Mouse (Mus musculus) limb, embryonic 11.5 days (tissue): ENCODE results near the gene Ankrd40. TPM values are rescaled to one million over a fixed set of nuclear protein-coding genes. Genes with fewer than 3 reads are reported as not detected.

Experiments
- ATAC-seq: fragments of 200-750 bp; cut with Nextera tagmentation; 2 replicates; pipeline ENCODE4 v1.8.0; 2017; ENCODE audit warnings: low read depth; ENCODE audit not compliant: insufficient number of reproducible peaks, low FRiP score, low TSS enrichment
- DNase-seq: peaks from one replicate; pipeline ENCODE4 v3.0.0-alpha.2; 2015; ENCODE audit warnings: low spot score
- H3K27ac ChIP-seq: fragments of 300-500 bp; sonication (generic); replicated peaks from 2 replicates; pipeline ENCODE4 v1.5.1; 2014; ENCODE audit warnings: low read depth, mild to moderate bottlenecking, low read length
- H3K27me3 ChIP-seq: fragments of 300-500 bp; sonication (generic); 2 replicates; pipeline ENCODE4 v1.6.1; 2014; ENCODE audit warnings: mild to moderate bottlenecking, low read length, mixed read lengths; ENCODE audit not compliant: control insufficient read depth, insufficient read depth
- H3K36me3 ChIP-seq: fragments of 300-500 bp; sonication (generic); 2 replicates; pipeline ENCODE4 v1.6.1; 2014; ENCODE audit warnings: mild to moderate bottlenecking, low read length, moderate library complexity, mixed read lengths; ENCODE audit not compliant: control insufficient read depth, insufficient read depth
- H3K4me1 ChIP-seq: fragments of 300-500 bp; sonication (generic); 2 replicates; pipeline ENCODE4 v1.6.1; 2014; ENCODE audit warnings: low read length, mixed read lengths; ENCODE audit not compliant: control insufficient read depth, insufficient read depth
- H3K4me2 ChIP-seq: fragments of 300-500 bp; sonication (generic); 2 replicates; pipeline ENCODE4 v1.6.1; 2014; ENCODE audit warnings: low read depth, mild to moderate bottlenecking, moderate library complexity; ENCODE audit not compliant: severe bottlenecking
- H3K4me3 ChIP-seq: fragments of 300-500 bp; sonication (generic); 2 replicates; pipeline ENCODE4 v1.5.1; 2014; ENCODE audit warnings: low read depth, low read length
- H3K9ac ChIP-seq: fragments of 300-500 bp; sonication (generic); 2 replicates; pipeline ENCODE4 v1.6.1; 2014; ENCODE audit warnings: mild to moderate bottlenecking, low read length
- H3K9me3 ChIP-seq: fragments of 300-500 bp; sonication (generic); 2 replicates; pipeline ENCODE4 v1.6.1; 2016; ENCODE audit warnings: low read length; ENCODE audit not compliant: control insufficient read depth
- WGBS: fragments of 180-500 bp; shearing (Covaris S2); extraction: QIAGEN DNeasy Blood & Tissue Kit; methylation state at CpG from one replicate; pipeline ENCODE4 v1.1.7; 2014; 5-methylcytosine and 5-hydroxymethylcytosine counted together
- polyA plus RNA-seq: library from polyadenylated mRNA; unstranded; fragments of >200 nt; fragmentation: Nextera tagmentation; extraction: Ambion mirVana; gene quantifications from 2 replicates; pipeline ENCODE4 v1.2.1, GENCODE M21; 2014

Gene Ankrd40
- polyA plus RNA-seq, 1 experiment from 2014 or later, result 24.1 TPM

GRCm38 (mm10) chr11:94369981-94370380 is 42.2 kb downstream of the Ankrd40 start:
- H3K27ac ChIP-seq, result no peak overlapping the region
- no peaks in the 10 kb centered on the region for H3K36me3 ChIP-seq
- H3K9me3 ChIP-seq, result no peaks in the 10 kb centered on the region
- no peaks in the 10 kb centered on the region for H3K4me1 ChIP-seq
- no peak overlapping the region for H3K4me2 ChIP-seq
- no peak overlapping the region for H3K9ac ChIP-seq
- ATAC-seq, result no peak
- H3K4me3 ChIP-seq, result no peak overlapping the region
- no peak for DNase-seq
- no peaks in the 10 kb centered on the region for H3K27me3 ChIP-seq
- WGBS, result 74% methylated on average over 6 of the region's 6 CpGs

GRCm38 (mm10) chr11:94370809-94371208 is 43.0 kb downstream of the Ankrd40 start:
- Histone ChIP-seq H3K27me3 (no peaks in the 10 kb centered on the region), H3K36me3 (no peaks in the 10 kb centered on the region), H3K4me3 (no peak overlapping the region), H3K4me1 (no peaks in the 10 kb centered on the region), H3K9ac (no peak overlapping the region), H3K4me2 (no peak overlapping the region), H3K9me3 (no peaks in the 10 kb centered on the region), H3K27ac (no peak overlapping the region)
- DNase-seq, result no peak
- 16% methylated on average over 5 of the region's 5 CpGs for WGBS
- ATAC-seq, result no peak

GRCm38 (mm10) chr11:94374276-94374948 is 46.6 kb downstream of the Ankrd40 start:
- Histone ChIP-seq H3K4me2 (no peak overlapping the region), H3K27me3 (no peaks in the 10 kb centered on the region), H3K9me3 (no peaks in the 10 kb centered on the region), H3K4me3 (no peak overlapping the region), H3K27ac (no peak overlapping the region), H3K36me3 (no peaks in the 10 kb centered on the region), H3K4me1 (no peaks in the 10 kb centered on the region), H3K9ac (no peak overlapping the region)
- WGBS, result 87% methylated on average over 13 of the region's 13 CpGs
- ATAC-seq, result no peak
- no peak for DNase-seq

GRCm38 (mm10) chr11:94379061-94379460 is 51.3 kb downstream of the Ankrd40 start:
- DNase-seq (no peak), ATAC-seq (no peak)

GRCm38 (mm10) chr11:94379736-94380135 is 51.9 kb downstream of the Ankrd40 start:
- Histone ChIP-seq H3K4me2 (no peak overlapping the region), H3K4me1 (0 out of 2 replicates have a peak, but pooled peaks cover 3% of the 10 kb centered on the region), H3K36me3 (no peaks in the 10 kb centered on the region), H3K9me3 (no peaks in the 10 kb centered on the region), H3K27me3 (no peaks in the 10 kb centered on the region), H3K9ac (no peak overlapping the region), H3K27ac (no peak overlapping the region), H3K4me3 (no peak overlapping the region)
- WGBS, result 66% methylated on average over 8 of the region's 8 CpGs
- DNase-seq (no peak), ATAC-seq (no peak)

More at GRCm38 (mm10) chr11:94379061-94379460, 51.3 kb downstream of the Ankrd40 start:
- Histone ChIP-seq H3K9ac (no peak overlapping the region), H3K4me2 (no peak overlapping the region), H3K36me3 (no peaks in the 10 kb centered on the region), H3K27ac (no peak overlapping the region), H3K27me3 (no peaks in the 10 kb centered on the region), H3K4me1 (0 out of 2 replicates have a peak, but pooled peaks cover 3% of the 10 kb centered on the region), H3K9me3 (no peaks in the 10 kb centered on the region), H3K4me3 (no peak overlapping the region)
- 58% methylated on average over 2 of the region's 2 CpGs for WGBS

GRCm38 (mm10) chr11:94385977-94386771 is 58.4 kb downstream of the Ankrd40 start:
- peak; percentile 57; the same call in 1 of the 2 replicates for ATAC-seq
- H3K4me3 ChIP-seq, result no peak overlapping the region

GRCm38 (mm10) chr11:94387756-94388155 is 60.0 kb downstream of the Ankrd40 start:
- DNase-seq (no peak), ATAC-seq (no peak)
- no peaks in the 10 kb centered on the region for H3K9me3 ChIP-seq
- H3K27me3 ChIP-seq, result 0 out of 2 replicates have a peak, but pooled peaks cover 2% of the 10 kb centered on the region
- H3K9ac ChIP-seq, result no peak overlapping the region
- H3K27ac ChIP-seq, result no peak overlapping the region
- no peak overlapping the region for H3K4me2 ChIP-seq
- H3K4me3 ChIP-seq, result no peak overlapping the region
- no peaks in the 10 kb centered on the region for H3K36me3 ChIP-seq
- 61% methylated on average over 4 of the region's 4 CpGs for WGBS
- H3K4me1 ChIP-seq, result peaks cover 12% of the 10 kb centered on the region

More at GRCm38 (mm10) chr11:94385977-94386771, 58.4 kb downstream of the Ankrd40 start:
- Histone ChIP-seq H3K27ac (no peak overlapping the region), H3K9ac (no peak overlapping the region), H3K36me3 (no peaks in the 10 kb centered on the region), H3K9me3 (no peaks in the 10 kb centered on the region), H3K4me1 (peaks cover 11% of the 10 kb centered on the region), H3K4me2 (no peak overlapping the region), H3K27me3 (no peaks in the 10 kb centered on the region)
- DNase-seq, result peak; percentile 43
- WGBS, result 6% methylated on average over 12 of the region's 12 CpGs

GRCm38 (mm10) chr11:94389021-94389420 is 61.2 kb downstream of the Ankrd40 start:
- 90% methylated on average over 4 of the region's 4 CpGs for WGBS
- DNase-seq, result no peak

More at GRCm38 (mm10) chr11:94389021-94389420, 61.2 kb downstream of the Ankrd40 start:
- Histone ChIP-seq H3K4me1 (peaks cover 11% of the 10 kb centered on the region), H3K36me3 (no peaks in the 10 kb centered on the region), H3K27ac (no peak overlapping the region), H3K4me3 (no peak overlapping the region), H3K4me2 (no peak overlapping the region), H3K9me3 (no peaks in the 10 kb centered on the region), H3K9ac (no peak overlapping the region), H3K27me3 (0 out of 2 replicates have a peak, but pooled peaks cover 2% of the 10 kb centered on the region)
- ATAC-seq, result no peak
